Mouse (Mus musculus) midbrain, embryonic 13.5 days (tissue): ENCODE measurements at regions not wholly inside any gene's neighbourhood (a gene's known extent, or its start where the extent isn't known, plus 50 kb on each side); places are given as distances from the start of the nearest gene placed in this dataset.

Experiments
- ATAC-seq: fragments of 200-750 bp; cut with Nextera tagmentation; 2 replicates; pipeline ENCODE4 v1.8.0; 2017; ENCODE audit warnings: mild to moderate bottlenecking, moderate TSS enrichment, moderate library complexity
- H3K27ac ChIP-seq: fragments of 300-500 bp; sonication (generic); 2 replicates; pipeline ENCODE4 v1.5.1; 2015; ENCODE audit warnings: inconsistent platforms, mild to moderate bottlenecking, moderate library complexity
- H3K27me3 ChIP-seq: fragments of 300-500 bp; sonication (generic); 2 replicates; pipeline ENCODE4 v1.6.1; 2015; ENCODE audit warnings: mild to moderate bottlenecking, inconsistent platforms
- H3K36me3 ChIP-seq: fragments of 300-500 bp; sonication (generic); 2 replicates; pipeline ENCODE4 v1.6.1; 2015; ENCODE audit warnings: mild to moderate bottlenecking, inconsistent platforms
- H3K4me1 ChIP-seq: fragments of 300-500 bp; sonication (generic); replicated peaks from 2 replicates; pipeline ENCODE4 v1.6.1; 2015; ENCODE audit warnings: inconsistent platforms
- H3K4me2 ChIP-seq: fragments of 300-500 bp; sonication (generic); replicated peaks from 2 replicates; pipeline ENCODE4 v1.6.1; 2015; ENCODE audit warnings: moderate library complexity, mild to moderate bottlenecking, inconsistent platforms
- H3K4me3 ChIP-seq: fragments of 300-500 bp; sonication (generic); replicated peaks from 2 replicates; pipeline ENCODE4 v1.5.1; 2015; ENCODE audit warnings: mild to moderate bottlenecking, inconsistent platforms
- H3K9ac ChIP-seq: fragments of 300-500 bp; sonication (generic); replicated peaks from 2 replicates; pipeline ENCODE4 v1.6.1; 2015; ENCODE audit warnings: mild to moderate bottlenecking, inconsistent platforms
- H3K9me3 ChIP-seq: fragments of 300-500 bp; sonication (generic); 2 replicates; pipeline ENCODE4 v1.6.1; 2016; ENCODE audit warnings: mild to moderate bottlenecking, inconsistent platforms
- WGBS: fragments of 180-500 bp; shearing (Covaris S2); methylation state at CpG from one replicate; pipeline ENCODE4 v1.1.7; 2015; 5-methylcytosine and 5-hydroxymethylcytosine counted together

DNA sequence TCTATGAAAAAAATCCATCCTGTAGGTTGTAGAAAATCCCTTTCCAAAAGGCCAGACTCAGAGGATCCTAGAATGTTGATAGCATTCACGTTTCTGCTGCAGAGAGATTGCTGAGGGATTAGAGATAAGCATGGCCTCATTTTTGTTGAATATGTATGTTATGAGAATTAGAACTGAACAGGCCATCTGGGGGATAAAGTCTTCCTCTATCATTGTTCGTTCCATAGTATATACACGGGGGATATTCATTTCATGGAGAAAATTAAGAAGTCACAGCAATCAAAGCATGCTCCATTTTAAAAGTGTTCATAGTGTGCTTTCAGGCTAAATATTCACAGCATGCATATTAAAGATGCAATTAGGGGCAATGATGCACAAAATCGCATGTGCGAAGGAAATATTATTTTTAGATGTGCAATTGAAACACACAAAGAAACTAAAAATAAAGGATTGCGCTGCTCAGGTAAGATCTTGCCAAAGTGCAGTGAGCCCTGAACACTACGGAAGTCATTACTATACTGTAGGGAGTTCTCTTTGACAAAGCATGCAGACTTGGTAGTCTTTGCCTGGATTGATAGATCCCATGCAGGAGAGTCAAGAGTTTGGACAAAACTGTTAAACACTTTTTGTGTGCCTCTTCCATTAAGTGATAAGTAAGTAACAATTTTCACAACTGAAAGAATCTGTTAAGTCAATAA, 511.5 kb downstream of the Phf3 start:
- ATAC-seq, result peak; percentile 87
- H3K27ac ChIP-seq, result no peak overlapping the region
- H3K27me3 ChIP-seq, result no peaks in the 10 kb centered on the region
- 59% methylated on average over 7 of the region's 7 CpGs for WGBS
- no peak overlapping the region for H3K9ac ChIP-seq
- H3K4me1 ChIP-seq, result no peaks in the 10 kb centered on the region
- H3K4me2 ChIP-seq, result no peak overlapping the region
- no peak overlapping the region for H3K4me3 ChIP-seq
- H3K36me3 ChIP-seq, result no peaks in the 10 kb centered on the region
- no peaks in the 10 kb centered on the region for H3K9me3 ChIP-seq

DNA sequence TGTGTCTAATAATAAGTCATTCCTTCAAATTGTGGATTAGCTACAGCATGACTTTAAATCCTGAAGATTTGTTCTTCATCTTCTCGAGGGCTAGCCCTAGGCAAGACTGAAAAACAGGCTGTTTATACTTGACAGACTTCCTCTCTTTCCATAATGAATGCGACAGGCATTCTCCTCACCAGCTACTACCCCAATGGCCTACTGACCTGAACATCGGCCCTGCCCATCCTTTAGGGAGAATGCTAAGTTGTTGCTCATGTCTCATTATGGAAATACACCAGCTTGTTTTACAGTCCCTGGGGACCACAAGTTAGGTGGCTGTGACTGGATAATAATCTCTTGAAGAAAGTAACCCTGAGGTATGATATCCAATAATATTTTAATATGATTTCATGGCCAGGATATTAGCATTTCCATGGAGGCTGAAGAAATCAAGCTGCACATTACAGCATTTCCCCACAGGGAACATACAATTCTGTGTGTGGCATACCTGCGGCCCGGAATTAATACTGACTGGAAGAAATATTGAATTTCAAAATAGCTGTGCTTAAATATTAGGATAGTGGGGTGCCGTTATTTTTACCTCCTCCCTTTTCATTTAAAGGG, 553.0 kb downstream of the Phf3 start:
- Histone ChIP-seq H3K27ac (no peak overlapping the region), H3K4me3 (no peak overlapping the region), H3K4me2 (no peak overlapping the region), H3K9me3 (no peaks in the 10 kb centered on the region), H3K4me1 (no peaks in the 10 kb centered on the region), H3K36me3 (no peaks in the 10 kb centered on the region), H3K27me3 (no peaks in the 10 kb centered on the region), H3K9ac (no peak overlapping the region)
- peak; percentile 58; the same call in 1 of the 2 replicates for ATAC-seq
- WGBS, result 65% methylated on average over 6 of the region's 6 CpGs

DNA sequence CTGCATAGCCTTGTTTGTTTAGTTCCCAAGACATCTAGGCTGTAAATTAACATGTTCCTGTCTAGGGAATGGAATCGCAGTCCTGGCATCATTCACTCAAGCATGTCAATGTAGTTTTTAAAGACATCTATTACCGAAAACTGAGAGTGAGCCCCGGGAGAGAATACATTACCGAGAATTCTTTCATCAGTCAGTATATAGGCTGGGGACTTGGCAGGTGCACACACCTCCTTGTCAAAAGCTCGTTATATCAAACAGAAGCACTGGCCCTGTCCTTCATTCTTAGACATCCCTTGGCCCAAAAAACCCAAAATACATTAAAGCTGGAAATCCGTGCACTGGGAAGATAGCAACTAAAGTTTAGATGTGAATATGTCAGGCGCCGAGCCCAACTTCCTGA, 555.5 kb downstream of the Phf3 start:
- ATAC-seq, result peak; percentile 20; the same call in 1 of the 2 replicates
- Histone ChIP-seq H3K27ac (no peak overlapping the region), H3K4me1 (no peaks in the 10 kb centered on the region), H3K36me3 (no peaks in the 10 kb centered on the region), H3K4me2 (no peak overlapping the region), H3K4me3 (no peak overlapping the region), H3K27me3 (no peaks in the 10 kb centered on the region), H3K9me3 (no peaks in the 10 kb centered on the region), H3K9ac (no peak overlapping the region)
- 76% methylated on average over 8 of the region's 8 CpGs for WGBS

DNA sequence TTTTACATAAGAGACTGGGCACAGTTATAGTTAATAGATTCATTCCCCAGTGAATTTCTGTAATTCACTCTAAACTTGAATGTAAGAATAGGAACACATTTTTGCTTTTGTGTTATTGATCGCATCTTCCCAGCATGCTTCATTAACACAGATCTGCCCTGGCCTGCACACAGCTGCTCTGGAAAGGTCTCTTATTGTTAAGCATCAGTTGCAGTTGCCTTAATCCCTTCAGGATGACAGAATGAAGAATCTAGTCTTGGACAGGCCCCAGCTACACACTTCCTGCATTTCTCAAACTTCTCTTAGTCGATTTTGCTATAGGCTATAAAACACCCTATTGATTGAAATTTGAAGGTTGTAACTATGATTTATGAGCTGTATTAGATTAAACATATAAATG, 584.6 kb downstream of the Phf3 start:
- ATAC-seq, result no peak
- Histone ChIP-seq H3K27me3 (no peaks in the 10 kb centered on the region), H3K4me1 (0 out of 2 replicates have a peak, but pooled peaks cover 3% of the 10 kb centered on the region), H3K4me2 (no peak overlapping the region), H3K27ac (no peak overlapping the region), H3K9me3 (no peaks in the 10 kb centered on the region), H3K36me3 (no peaks in the 10 kb centered on the region), H3K4me3 (no peak overlapping the region), H3K9ac (no peak overlapping the region)
- 49% methylated on average over 2 of the region's 2 CpGs for WGBS

DNA sequence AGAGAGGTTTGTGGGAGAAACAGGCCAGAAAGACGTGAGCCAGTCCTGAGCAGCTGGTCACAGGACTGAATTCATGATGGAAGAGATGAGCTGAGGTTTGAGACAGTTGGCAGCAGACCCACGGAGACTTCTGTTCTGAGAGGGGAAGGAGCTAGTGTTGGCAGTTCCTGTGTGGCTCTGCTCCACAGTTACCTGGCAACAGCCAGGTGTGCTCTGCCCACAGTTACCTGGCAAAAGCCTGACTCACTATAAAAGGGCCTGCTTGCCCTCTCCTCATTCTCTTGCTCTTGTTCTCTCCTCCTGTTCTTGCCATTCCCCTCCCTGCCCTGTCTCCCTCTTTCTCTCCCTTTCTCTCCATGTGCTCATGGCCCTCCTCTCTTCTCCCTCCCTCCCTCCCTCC, 611.3 kb downstream of the Phf3 start:
- Histone ChIP-seq H3K4me2 (no peak overlapping the region), H3K27me3 (no peaks in the 10 kb centered on the region), H3K36me3 (no peaks in the 10 kb centered on the region), H3K4me1 (no peaks in the 10 kb centered on the region), H3K4me3 (no peak overlapping the region), H3K27ac (no peak overlapping the region), H3K9me3 (no peaks in the 10 kb centered on the region), H3K9ac (no peak overlapping the region)
- 58% methylated on average over 2 of the region's 2 CpGs for WGBS
- no peak for ATAC-seq

DNA sequence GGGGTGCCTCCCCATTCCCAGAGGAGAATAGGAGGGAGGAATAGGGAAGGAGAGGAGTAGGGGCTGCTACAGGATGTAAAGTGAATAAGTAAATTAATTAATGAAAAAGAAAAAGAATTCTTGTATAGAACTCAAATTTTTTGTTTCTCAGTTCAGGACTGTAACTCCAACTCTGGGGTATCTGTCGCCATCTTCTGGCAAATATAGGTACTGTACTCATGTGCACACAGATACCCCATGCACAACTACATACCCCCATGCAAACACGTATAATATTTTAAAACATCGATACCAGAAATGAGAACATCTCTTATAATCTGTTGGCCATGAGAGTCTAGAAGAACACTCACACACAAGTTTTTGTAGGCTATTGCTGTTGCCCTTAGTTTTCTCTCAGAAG, 614.2 kb downstream of the Phf3 start:
- H3K9ac ChIP-seq, result no peak overlapping the region
- WGBS, result 75% methylated on average over 3 of the region's 3 CpGs
- H3K36me3 ChIP-seq, result no peaks in the 10 kb centered on the region
- H3K4me3 ChIP-seq, result no peak overlapping the region
- ATAC-seq, result no peak
- no peaks in the 10 kb centered on the region for H3K9me3 ChIP-seq
- no peak overlapping the region for H3K4me2 ChIP-seq
- no peak overlapping the region for H3K27ac ChIP-seq
- no peaks in the 10 kb centered on the region for H3K27me3 ChIP-seq
- H3K4me1 ChIP-seq, result no peaks in the 10 kb centered on the region

DNA sequence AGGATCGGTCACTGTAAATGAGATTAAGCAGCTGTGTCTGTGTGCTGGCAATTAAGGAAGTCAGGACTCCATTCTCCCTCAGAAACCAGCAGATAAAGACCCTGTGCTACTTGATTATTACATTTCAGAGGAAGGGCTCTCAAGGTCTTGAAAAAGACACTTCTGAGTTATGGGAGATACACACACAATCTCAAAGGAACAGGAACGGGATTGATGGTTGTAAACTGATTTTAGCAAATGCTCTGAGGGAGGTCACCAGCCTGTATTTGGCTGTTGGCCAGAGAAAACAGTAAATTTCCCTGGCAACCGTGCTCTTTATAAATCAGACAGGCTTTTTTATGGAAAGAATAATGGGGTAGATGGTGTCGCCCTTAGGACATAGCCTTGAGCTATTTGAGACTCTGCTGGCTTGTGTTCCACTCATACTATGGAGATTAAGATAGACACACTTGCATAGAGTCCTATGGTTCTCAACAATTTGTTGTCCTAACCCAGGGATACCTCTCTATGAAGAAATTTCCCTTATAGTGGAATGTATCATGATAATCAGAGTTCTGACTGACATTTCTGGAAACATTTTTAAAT, 656.9 kb downstream of the Phf3 start:
- peak; percentile 45; the same call in 1 of the 2 replicates for ATAC-seq
- H3K4me1 ChIP-seq, result peaks cover 7% of the 10 kb centered on the region; the same call in 1 of the 2 replicates
- H3K36me3 ChIP-seq, result no peaks in the 10 kb centered on the region
- no peak overlapping the region for H3K9ac ChIP-seq
- H3K27me3 ChIP-seq, result no peaks in the 10 kb centered on the region
- WGBS, result 56% methylated on average over 4 of the region's 4 CpGs
- no peak overlapping the region for H3K27ac ChIP-seq
- no peak overlapping the region for H3K4me3 ChIP-seq
- no peak overlapping the region for H3K4me2 ChIP-seq
- H3K9me3 ChIP-seq, result no peaks in the 10 kb centered on the region

DNA sequence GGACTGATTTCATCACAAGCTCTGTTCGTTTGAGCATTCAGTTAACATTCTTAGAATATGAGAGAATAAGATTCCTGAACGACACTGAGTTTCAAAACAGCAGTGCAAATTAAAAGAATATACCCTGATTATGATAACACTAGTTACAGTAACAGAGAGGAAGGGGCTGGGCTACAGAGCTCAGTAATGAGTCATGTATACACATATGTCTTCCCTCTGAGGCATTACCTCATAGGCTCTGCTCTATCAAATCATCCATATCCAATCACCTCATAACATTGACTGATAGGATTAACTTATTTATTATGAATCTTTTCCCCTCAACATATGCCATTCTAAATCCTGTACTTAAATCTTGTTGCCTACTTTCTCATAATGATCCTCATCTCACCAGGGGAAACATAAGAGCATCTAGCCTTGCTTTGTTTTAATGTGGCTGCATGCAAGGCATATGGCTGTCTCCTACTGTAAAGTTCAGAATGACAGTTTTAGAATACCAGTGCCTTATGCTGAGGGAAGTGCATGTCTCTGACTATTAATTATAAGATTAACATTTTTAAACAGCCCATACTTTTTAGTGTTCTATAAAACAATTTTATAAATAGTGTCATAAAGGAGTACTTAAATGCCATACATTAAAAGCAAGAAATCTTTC, 669.0 kb downstream of the Phf3 start:
- Histone ChIP-seq H3K36me3 (no peaks in the 10 kb centered on the region), H3K4me1 (no peaks in the 10 kb centered on the region), H3K4me2 (no peak overlapping the region), H3K27ac (no peak overlapping the region), H3K4me3 (no peak overlapping the region), H3K27me3 (no peaks in the 10 kb centered on the region), H3K9ac (no peak overlapping the region), H3K9me3 (no peaks in the 10 kb centered on the region)
- ATAC-seq, result no peak
- WGBS, result 90% methylated on average over 2 of the region's 2 CpGs

DNA sequence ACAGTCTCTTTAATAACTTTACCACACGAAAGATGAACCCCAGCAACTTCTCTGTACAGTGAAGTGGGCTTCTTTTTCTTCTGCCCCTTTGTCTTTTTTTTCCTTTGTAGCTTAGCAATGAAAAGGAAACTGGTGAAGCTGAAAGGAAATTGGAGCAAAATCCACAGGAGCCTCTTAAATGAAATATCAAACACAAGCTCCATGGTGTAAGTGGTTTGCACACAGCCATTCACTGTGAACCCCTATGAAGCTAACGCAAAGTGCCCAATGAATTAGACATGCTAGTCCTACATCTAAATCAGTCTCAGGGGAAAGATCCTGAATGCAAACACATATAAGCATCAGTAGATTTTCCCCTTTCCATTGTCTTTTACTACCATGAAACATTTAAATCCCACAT, 697.5 kb downstream of the Phf3 start:
- Histone ChIP-seq H3K9me3 (no peaks in the 10 kb centered on the region), H3K36me3 (no peaks in the 10 kb centered on the region), H3K27ac (no peak overlapping the region), H3K4me2 (no peak overlapping the region), H3K4me3 (no peak overlapping the region), H3K9ac (no peak overlapping the region), H3K27me3 (peaks cover 4% of the 10 kb centered on the region), H3K4me1 (no peaks in the 10 kb centered on the region)
- ATAC-seq, result no peak
- 20% methylated on average over 2 of the region's 2 CpGs for WGBS

DNA sequence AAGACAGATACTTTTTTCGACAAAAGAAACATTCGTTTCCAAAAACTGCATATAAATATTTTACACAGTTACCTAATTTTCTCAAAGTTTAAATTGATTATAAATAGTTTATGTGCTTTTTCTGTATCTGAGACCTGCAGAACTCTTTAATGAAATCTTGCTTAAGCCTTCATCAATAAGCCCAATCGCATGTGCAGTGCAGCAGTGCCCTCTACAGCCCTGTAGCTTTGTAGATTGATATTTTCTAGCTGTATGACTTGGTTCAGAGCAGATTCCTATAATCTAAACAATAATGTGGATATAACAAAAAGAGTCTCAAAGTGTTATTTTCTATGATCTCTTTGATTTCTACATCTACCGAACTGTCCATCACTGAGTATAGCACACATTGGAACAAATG, 728.7 kb downstream of the Phf3 start:
- H3K4me2 ChIP-seq, result no peak overlapping the region
- no peaks in the 10 kb centered on the region for H3K27me3 ChIP-seq
- H3K36me3 ChIP-seq, result no peaks in the 10 kb centered on the region
- H3K4me1 ChIP-seq, result no peaks in the 10 kb centered on the region
- ATAC-seq, result no peak
- no peak overlapping the region for H3K9ac ChIP-seq
- no peaks in the 10 kb centered on the region for H3K9me3 ChIP-seq
- no peak overlapping the region for H3K27ac ChIP-seq
- 91% methylated on average over 4 of the region's 4 CpGs for WGBS
- no peak overlapping the region for H3K4me3 ChIP-seq

DNA sequence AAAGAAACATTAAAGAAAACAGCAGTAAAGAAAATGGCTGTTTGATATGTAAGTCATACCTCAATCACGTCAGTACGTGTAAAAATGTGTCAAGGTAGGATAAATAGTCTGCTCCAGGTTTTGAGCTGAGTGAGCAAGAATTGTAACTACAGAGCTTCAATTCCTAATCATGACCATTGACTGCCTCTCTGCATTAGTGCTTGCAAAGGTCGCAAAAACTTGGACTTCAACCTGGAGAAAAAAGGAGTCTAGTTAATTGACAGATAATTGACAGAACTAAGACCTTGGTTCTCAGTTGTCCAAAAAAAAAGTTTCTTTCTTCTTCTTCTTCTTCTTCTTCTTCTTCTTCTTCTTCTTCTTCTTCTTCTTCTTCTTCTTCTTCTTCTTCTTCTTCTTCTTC, 759.5 kb downstream of the Phf3 start:
- H3K4me3 ChIP-seq, result no peak overlapping the region
- 91% methylated on average over 3 of the region's 3 CpGs for WGBS
- H3K9ac ChIP-seq, result no peak overlapping the region
- no peak overlapping the region for H3K4me2 ChIP-seq
- no peak overlapping the region for H3K27ac ChIP-seq
- H3K4me1 ChIP-seq, result no peaks in the 10 kb centered on the region
- ATAC-seq, result no peak
- no peaks in the 10 kb centered on the region for H3K27me3 ChIP-seq
- H3K36me3 ChIP-seq, result no peaks in the 10 kb centered on the region
- H3K9me3 ChIP-seq, result no peaks in the 10 kb centered on the region
